Mouse (Mus musculus) erythroblast, embryonic 14.5 days (primary cell): ENCODE data around the gene Tcf12.

ENCODE experiments used
- GATA1 ChIP-seq: IDR thresholded peaks from 2 replicates; pipeline ENCODE4 v1.6.1; 2012; ENCODE audit warnings: low read length, inconsistent platforms, mixed read lengths
- TAL1 ChIP-seq: IDR thresholded peaks from 3 replicates; pipeline ENCODE4 v1.6.1; 2012; ENCODE audit warnings: low read length, inconsistent platforms, mixed read lengths

- no peak for TF ChIP-seq TAL1
- no peak for TF ChIP-seq GATA1
Measured at GRCm38 (mm10) chr9:72133089-72133771, 21.6 kb upstream of the Tcf12 start.
